Mouse (Mus musculus): ENCODE data around the gene Wbp1. TPM values are rescaled to one million over a fixed set of nuclear protein-coding genes. Genes with fewer than 3 reads are reported as not detected.
"Not testable (repeated sequence)": the region's sequence is repeated elsewhere in the genome, so short reads cannot be mapped to it uniquely, and the experiment has no call there.

Wbp1 gene
- total RNA-seq (2015) = 33.5 and 34.8 TPM in 2 replicates
- 74.0 and 89.9 TPM in 2 replicates for total RNA-seq (2017)

- peak; percentile 88 for ATAC-seq (ENCODE audit: poor library complexity, severe bottlenecking)
These were observed at the start of gene Wbp1 for GRCm38 (mm10) chr6:83120930-83121862. Gene Wbp1, minus strand, starts transcription at chr6:83121559.

- ATAC-seq (ENCODE audit: poor library complexity, severe bottlenecking) = no peak
These were observed 49.7 kb upstream of the Wbp1 start for GRCm38 (mm10) chr6:83171063-83171462.

- ATAC-seq (ENCODE audit: poor library complexity, severe bottlenecking) = no peak
These were observed 48.5 kb upstream of the Wbp1 start for GRCm38 (mm10) chr6:83169872-83170271.

GRCm38 (mm10) chr6:83166243-83166630 lies 44.9 kb upstream of the Wbp1 start:
- 0 out of 2 replicates have a peak, but pooled peaks have one; percentile 22 for ATAC-seq (ENCODE audit: poor library complexity, severe bottlenecking)

- peak; percentile 89 for ATAC-seq (ENCODE audit: poor library complexity, severe bottlenecking)
These were observed 44.4 kb upstream of the Wbp1 start, which contains the start of gene Dctn1 for GRCm38 (mm10) chr6:83165607-83166242. Gene Dctn1, plus strand, starts transcription at chr6:83165920.

GRCm38 (mm10) chr6:83165026-83165606 lies 43.8 kb upstream of the Wbp1 start:
- peak; percentile 31 for ATAC-seq (ENCODE audit: poor library complexity, severe bottlenecking)

- ATAC-seq (ENCODE audit: poor library complexity, severe bottlenecking) = peak; percentile 39
These were observed 41.3 kb upstream of the Wbp1 start for GRCm38 (mm10) chr6:83162701-83163100.

GRCm38 (mm10) chr6:83161921-83162641 lies 40.7 kb upstream of the Wbp1 start:
- ATAC-seq (ENCODE audit: poor library complexity, severe bottlenecking) = no peak

GRCm38 (mm10) chr6:83161442-83161841 lies 40.1 kb upstream of the Wbp1 start:
- no peak for ATAC-seq (ENCODE audit: poor library complexity, severe bottlenecking)

GRCm38 (mm10) chr6:83159456-83159855 lies 38.1 kb upstream of the Wbp1 start:
- ATAC-seq (ENCODE audit: poor library complexity, severe bottlenecking) = not testable (repeated sequence)

- ATAC-seq (ENCODE audit: poor library complexity, severe bottlenecking) = peak; percentile 90
These were observed 34.9 kb upstream of the Wbp1 start, which contains the start of the genes Wdr54 and 1700003E16Rik for GRCm38 (mm10) chr6:83156259-83156684. Gene Wdr54, minus strand, starts transcription at chr6:83156397. Gene 1700003E16Rik, plus strand, starts transcription at chr6:83156404.

- no peak for ATAC-seq (ENCODE audit: poor library complexity, severe bottlenecking)
These were observed 34.3 kb upstream of the Wbp1 start for GRCm38 (mm10) chr6:83155552-83156238.

GRCm38 (mm10) chr6:83153485-83153884 lies 32.1 kb upstream of the Wbp1 start:
- no peak for ATAC-seq (ENCODE audit: poor library complexity, severe bottlenecking)

- ATAC-seq (ENCODE audit: poor library complexity, severe bottlenecking) = no peak
These were observed 31.7 kb upstream of the Wbp1 start for GRCm38 (mm10) chr6:83153038-83153437.

- no peak for ATAC-seq (ENCODE audit: poor library complexity, severe bottlenecking)
These were observed 30.4 kb upstream of the Wbp1 start for GRCm38 (mm10) chr6:83151721-83152120.

GRCm38 (mm10) chr6:83147280-83147679 lies 25.9 kb upstream of the Wbp1 start:
- no peak for ATAC-seq (ENCODE audit: poor library complexity, severe bottlenecking)

- ATAC-seq (ENCODE audit: poor library complexity, severe bottlenecking) = no peak
These were observed 24.4 kb upstream of the Wbp1 start for GRCm38 (mm10) chr6:83145805-83146204.

- no peak for ATAC-seq (ENCODE audit: poor library complexity, severe bottlenecking)
These were observed 23.9 kb upstream of the Wbp1 start for GRCm38 (mm10) chr6:83145209-83145608.

- ATAC-seq (ENCODE audit: poor library complexity, severe bottlenecking) = no peak
These were observed 21.5 kb upstream of the Wbp1 start for GRCm38 (mm10) chr6:83142886-83143285.

GRCm38 (mm10) chr6:83142211-83142731 lies 20.9 kb upstream of the Wbp1 start:
- ATAC-seq (ENCODE audit: poor library complexity, severe bottlenecking) = peak; percentile 46; the same call in 1 of the 2 replicates
